Mouse (Mus musculus): Measurements from ENCODE around the gene Tbcd.
"Not testable (repeated sequence)": the region's sequence is repeated elsewhere in the genome, so short reads cannot be mapped to it uniquely, and the experiment has no call there.

Gene Tbcd

GRCm38 (mm10) chr11:121655166-121655806 is 203.5 kb downstream of the Tbcd start:
- DNase-seq, result no peak

- no peak for DNase-seq
Observed at GRCm38 (mm10) chr11:121655807-121656511, 204.2 kb downstream of the Tbcd start.

- no peak for DNase-seq
Observed at GRCm38 (mm10) chr11:121658151-121658550, 206.4 kb downstream of the Tbcd start.

GRCm38 (mm10) chr11:121660604-121661003 is 208.9 kb downstream of the Tbcd start:
- not testable (repeated sequence) for DNase-seq

GRCm38 (mm10) chr11:121661116-121661515 is 209.4 kb downstream of the Tbcd start:
- DNase-seq, result no peak

Measured in lung, postnatal 4 days (tissue).